Mouse (Mus musculus): ENCODE measurements around the gene 9030025P20Rik.
"Not testable (repeated sequence)": the region's sequence is repeated elsewhere in the genome, so short reads cannot be mapped to it uniquely, and the experiment has no call there.

Gene 9030025P20Rik

DNA sequence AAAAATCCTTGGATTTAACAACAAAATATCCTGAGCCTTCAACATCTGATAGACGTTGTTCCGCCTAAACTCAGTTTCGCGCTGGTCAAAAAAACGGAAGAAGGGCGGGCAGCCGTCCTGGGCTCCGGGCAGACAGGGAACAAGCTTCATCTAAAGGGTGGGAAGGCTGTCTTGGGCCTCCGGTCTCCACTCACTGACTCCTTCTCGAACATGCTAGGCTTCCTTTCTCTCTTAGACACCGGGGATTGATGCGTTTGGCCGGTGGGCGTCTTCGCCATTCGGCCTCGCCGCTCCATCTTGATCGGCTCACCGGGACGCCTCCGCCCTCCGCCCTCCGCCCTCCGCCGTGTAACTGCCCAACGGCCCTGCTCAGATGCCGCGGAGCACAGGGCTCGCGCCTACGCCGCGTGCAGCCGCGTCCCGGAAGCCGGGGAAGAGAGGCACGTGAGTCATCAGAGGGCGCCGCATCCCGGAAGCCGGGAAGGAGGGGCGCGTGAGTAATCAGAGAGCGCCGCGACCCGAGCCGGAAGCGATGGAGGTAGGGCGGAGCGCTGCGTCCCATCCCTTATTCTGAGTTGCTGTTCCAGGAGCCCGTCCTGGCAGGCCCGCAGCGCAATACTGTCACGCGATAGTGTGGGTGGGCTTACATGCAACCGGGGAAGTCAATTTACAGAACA lies at the start of gene 9030025P20Rik, which contains the start of gene Gm3417:
Gene 9030025P20Rik (plus strand): TSS at position 107 of the 677 bp plus-strand sequence.
Gene Gm3417 (minus strand): TSS at position 429 of the 677 bp plus-strand sequence.
- DNase-seq = not testable (repeated sequence)

DNA sequence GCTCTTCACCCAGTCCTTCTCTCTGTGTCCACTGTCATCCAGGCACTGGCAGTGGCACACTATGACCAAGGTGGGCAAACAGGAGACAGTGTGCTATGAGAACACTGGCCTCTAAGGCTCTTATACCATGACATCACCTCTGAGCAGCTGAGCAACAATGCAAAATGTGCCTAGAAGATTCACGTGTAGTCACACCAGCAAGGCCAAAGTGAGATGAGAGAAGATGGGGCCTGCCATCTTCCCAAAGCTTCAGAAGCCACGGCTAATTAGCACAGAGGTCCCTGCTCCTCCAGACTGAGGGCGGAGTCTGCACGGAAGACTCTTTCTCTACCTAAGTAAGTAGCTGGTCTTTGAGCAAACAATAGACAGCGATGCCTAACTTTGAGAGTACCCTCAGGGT lies 49.6 kb upstream of the 9030025P20Rik start:
- no peak for DNase-seq

- DNase-seq = no peak
These were observed 47.6 kb upstream of the 9030025P20Rik start for GRCm38 (mm10) chr17:14930697-14931096.

- DNase-seq = no peak
These were observed 46.8 kb upstream of the 9030025P20Rik start for GRCm38 (mm10) chr17:14931469-14931868.

- DNase-seq = not testable (repeated sequence)
These were observed 43.0 kb upstream of the 9030025P20Rik start for GRCm38 (mm10) chr17:14935280-14935679.

DNA sequence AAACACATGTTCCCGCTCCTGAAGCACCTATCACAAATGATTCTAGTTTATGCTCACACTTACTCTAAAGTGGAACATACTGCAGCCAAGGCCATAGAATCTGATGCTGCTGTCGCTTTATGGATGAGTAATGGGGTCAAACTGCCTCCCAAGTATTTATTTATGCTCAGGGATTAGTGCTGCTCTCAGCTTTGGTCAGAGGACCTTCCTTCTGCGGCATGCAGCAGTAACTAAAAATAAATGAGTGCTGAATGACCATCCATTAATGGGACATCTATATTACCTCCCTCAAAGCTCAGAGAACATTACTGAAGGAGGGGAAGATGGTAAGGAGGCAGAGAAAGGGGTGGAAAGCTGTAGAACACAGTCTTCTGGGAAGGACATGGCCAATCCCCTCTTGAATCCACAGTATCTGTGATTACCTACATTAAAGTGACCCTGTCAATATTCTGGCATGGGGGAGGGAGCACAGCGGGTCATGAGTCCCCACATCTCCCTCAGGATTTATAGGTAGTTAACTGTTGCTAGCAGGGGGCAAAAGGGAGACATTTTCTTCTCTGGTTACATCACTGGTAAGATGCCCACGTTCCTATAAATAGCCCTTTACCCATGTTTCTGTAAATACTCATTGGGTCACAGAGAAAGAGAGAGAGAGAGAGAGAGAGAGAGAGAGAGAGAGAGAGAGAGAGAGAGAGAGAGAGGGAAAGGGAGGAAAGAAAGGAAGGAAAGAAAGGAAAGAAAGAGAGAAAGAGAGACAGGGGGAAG lies 42.2 kb upstream of the 9030025P20Rik start:
- no peak for DNase-seq

GRCm38 (mm10) chr17:14942181-14942580 lies 36.1 kb upstream of the 9030025P20Rik start:
- DNase-seq = peak; percentile 13

DNA sequence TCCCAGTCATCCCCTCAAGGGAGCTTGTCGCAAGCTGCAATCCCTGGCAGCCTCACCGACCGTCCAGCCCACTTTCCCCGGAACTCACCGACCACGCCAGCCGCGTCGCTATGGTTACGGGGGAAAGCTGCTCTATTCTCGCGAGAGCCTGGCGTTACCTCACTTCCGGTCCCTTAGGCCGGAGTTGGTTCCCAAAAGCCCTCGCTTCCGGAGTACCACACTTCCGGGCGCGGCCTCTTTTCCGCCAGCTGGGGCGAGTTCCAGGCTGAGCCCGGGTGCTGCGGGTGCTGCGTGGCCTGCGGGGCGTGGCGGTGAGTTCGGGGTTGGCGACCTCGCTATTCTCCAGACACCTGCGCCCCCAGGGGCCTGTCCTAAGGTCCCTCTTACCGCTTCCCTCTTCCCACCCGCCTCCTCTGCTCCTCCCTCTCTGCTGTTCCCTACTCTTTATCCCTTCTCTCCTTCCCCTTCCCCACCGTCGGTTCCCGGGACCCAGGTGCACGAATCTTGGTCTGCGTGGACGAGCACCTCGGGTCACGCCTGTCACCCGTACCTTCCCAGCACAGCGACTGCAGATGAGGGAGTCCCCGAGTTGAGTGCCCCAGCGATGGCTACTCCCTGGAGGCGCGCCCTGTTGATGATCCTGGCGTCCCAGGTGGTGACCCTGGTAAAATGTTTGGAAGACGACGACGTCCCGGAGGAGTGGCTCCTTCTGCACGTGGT lies 35.1 kb upstream of the 9030025P20Rik start, which contains the start of the genes Wdr27 and 1600012H06Rik:
Gene Wdr27 (minus strand): TSS at position 150 of the 720 bp plus-strand sequence.
Gene 1600012H06Rik (plus strand): TSS at position 176 of the 720 bp plus-strand sequence.
- peak; percentile 100 for DNase-seq

- DNase-seq = no peak
These were observed 34.6 kb upstream of the 9030025P20Rik start for GRCm38 (mm10) chr17:14943729-14944059.

DNA sequence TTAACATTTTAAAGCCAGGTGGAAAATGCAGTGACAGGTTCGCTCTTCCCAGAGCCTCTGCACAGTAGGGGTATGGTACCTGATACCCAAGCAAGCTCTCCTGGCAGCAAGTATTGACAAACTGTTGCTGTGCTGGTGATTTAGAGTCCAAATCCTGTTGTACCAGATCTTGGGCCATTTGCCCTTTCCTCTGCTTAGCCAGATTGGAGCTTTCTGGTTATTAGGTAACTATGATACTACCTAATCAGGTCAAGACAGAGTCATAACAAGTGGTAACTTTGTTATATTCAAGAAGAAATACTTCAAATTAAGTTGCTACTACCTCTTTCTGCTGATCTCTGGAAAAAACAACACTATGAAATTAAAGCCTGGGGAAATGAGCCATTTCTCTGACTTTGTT lies 33.7 kb upstream of the 9030025P20Rik start:
- no peak for DNase-seq

DNA sequence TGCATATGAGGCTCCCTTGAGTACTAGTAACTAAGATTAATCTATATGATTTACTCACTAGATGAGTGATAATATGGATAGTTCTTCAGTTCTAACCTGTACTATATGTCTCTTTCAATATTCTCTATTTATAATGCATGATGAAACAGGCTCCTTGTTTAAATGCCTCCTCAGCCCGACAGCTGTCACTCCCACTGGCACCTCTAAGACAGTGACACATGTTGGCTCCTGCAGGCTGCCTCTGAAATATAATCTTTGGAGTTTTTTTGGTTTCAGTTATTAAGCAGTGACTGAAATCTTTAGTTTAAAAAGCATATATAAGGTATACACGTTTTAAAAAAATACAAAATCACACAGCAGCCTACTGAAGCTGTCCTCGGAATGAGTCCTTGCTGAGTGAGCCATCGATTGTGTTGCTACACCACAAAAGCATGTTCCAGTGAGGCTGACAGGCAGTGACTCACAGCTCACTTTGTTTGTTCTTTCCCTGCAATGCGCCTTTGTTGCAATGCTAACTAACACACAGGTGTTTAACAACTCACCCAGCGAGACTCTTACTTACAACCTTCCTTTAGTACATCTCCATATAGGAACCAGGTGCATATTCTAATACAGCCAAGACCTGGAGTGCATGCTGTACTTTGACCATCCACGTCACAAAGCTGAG lies 29.0 kb upstream of the 9030025P20Rik start:
- DNase-seq = no peak

DNA sequence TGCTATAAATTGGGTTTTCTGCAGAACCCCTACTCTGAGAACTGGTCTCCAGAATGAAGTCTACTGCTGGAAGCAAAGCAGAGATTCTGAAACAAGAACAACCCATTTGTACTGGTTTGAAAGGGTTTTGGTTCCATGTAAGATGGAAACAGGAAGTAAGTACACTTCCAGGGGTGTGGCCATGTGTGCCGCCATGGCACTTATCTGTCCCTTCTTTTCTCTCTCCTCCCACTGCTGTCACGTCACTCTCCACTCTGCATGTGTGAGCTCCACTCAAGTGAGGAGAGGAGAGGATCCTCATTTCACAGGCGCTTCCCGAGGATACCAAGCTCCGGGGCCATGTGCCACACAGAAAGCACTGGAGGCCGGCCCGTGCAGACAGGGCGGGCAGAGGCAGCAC lies 24.8 kb upstream of the 9030025P20Rik start:
- DNase-seq = no peak

DNA sequence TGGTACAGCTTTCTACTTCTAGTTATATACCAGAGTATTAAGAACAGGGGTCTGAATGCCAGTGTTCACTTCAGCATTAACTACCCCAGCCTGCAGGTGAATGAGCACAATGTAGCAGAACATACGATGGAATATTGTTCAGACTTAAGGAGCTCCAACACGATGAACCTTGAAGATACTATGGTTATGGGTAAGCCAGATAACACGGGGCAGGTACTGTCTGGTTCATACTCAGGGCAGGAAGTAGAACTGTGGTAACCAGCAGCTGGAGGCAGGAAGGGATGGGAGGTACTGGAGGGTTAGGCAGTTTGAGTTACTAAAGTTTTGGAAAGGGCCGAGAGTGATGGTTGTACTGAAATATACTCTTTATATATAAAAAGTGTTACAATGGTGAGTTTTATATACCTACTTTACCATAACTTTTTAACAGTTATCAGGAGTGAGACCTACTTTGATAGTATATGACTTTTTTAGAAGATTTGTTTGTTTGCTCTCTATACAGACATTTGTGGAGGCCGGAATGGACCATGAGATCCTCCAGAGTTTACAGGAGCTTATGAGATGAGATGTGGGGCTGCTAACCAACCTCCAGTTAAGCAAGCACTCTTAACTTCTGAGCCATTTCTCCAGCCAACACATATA lies 19.5 kb upstream of the 9030025P20Rik start:
- DNase-seq = no peak

DNA sequence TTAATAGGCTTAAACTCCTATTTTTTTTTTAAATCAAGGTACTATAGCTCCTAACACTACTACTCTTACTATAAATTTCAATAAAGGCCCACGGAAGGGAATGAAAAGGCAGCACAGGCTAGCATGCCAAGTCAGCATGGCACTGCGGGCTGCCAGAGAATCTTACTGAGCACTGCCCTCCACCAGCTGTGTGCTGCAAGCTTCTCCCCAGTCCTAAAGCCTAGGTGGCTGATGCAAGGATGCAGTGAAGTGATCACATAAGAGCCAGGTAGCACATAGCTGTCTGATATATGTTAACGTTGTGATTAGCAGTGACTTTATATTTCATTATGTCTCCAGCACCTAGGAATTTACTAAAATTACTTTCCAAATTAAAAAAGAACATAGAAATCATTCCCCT lies 18.3 kb upstream of the 9030025P20Rik start:
- DNase-seq = peak; percentile 16

DNA sequence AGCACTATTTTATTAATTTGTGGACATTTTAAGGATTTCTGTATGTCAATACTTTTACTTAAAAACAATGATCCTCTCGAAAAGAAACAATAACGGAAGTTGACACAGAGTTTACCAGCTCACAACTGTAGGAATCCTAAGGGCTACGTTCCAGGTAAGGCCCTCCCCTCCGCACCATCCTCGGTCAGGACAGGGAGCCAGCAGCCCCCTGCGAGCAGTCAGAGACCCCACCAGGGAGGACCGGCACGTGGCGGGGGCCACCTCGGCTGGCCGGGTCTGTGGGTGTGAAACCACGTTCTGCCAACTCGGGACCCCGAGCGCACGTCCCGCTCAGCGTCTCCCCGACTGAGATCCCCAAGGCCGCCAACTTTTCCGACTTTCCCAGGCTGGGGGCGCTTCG lies 17.7 kb upstream of the 9030025P20Rik start:
- DNase-seq = peak; percentile 38

- DNase-seq = peak; percentile 56
These were observed 17.2 kb upstream of the 9030025P20Rik start, which contains the start of gene Phf10 for GRCm38 (mm10) chr17:14960951-14961556. Phf10 (minus strand) TSS chr17:14961273.

DNA sequence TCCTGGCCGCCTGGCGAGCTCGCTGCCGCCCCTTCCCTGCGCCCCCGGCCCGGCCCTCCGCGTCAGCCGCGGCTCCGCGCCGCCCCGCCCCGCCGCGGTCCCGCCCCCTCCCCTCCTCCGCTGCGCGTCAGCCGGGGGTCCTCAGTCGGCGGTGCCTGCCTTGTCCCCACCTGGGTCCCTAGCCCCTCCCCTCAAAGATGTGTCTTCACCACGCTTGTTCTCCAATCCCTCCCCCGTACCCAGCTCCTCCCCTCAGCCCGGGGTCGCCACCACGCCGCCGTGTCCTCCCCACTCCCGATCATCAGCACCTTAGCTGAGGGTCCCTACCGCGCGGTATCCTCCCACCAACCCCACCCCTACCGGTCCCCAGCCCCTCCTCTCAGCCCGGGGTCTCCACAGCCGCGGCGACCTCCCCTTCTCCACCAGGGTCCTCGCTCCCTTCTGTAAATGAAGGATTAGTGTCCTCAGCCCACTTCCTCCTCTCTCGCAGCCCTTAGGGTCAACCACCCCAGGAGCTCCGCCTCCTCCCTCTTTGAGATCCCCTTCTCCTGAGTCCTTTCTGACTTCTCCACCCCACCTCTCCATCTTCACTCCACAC lies 16.6 kb upstream of the 9030025P20Rik start:
- DNase-seq = not testable (repeated sequence)

GRCm38 (mm10) chr17:14968373-14968913 lies 9.8 kb upstream of the 9030025P20Rik start:
- not testable (repeated sequence) for DNase-seq

DNA sequence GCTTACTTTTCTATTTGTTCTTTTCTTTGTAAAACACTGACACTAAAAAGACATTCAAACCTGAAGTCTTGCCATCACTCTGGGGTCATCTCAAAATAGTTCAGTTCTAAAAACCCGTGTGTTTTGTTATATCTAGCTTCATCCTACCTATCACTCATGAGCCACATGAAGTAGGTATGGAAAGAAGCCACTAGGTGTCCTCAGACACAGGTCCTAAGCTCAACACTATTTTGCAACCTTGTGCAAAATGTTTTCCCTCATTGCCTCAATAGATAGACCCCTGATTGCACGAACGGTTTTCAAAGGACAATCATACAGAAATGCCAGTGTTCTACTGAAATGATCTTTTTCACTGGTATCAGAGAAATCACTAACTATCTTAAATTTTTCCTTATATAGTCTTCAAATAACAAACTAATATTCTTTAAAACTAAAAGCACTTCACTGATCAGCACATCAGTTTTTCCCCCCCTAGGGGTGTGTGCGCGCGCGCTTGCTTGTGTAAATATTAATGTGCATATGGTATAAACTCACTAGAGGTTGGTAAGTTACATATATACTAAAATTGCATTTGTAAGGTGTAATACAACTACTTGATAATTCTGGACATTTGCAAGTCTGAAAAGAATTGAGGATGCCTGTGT lies 428 bp upstream of the 9030025P20Rik start:
- DNase-seq = not testable (repeated sequence)

DNA sequence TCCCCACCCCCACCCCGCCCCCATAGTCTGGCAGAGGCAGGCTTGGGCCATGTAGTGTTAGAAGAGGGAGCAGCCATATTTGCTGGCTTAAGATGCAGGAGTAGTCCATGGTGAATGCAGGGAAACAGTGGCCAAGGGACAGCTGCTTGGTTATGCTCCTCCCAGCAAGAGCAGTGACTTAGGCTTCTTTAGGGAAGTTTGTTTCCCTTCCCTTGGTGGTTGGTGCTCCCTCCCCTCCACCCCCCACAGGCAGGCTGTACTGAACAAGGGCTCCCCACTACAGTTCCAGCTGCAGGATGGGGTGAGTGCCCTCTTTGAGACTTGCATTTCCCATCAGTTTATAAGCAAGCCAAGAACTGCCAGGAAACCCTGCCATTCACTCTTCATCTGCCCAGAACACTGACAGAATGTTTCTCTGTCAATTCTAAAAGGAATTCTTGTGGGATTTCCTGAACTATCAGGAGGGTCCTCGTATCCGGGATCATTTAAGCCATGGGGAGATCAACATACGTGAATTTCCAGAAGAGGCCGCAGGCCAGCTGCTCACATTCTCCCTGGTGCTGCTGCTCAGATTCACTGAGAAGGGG lies 11.9 kb downstream of the 9030025P20Rik start:
- peak; percentile 2 for DNase-seq
